Comparison of ENCODE assay signal across 8 mouse cellular contexts in the genomic region with DNA sequence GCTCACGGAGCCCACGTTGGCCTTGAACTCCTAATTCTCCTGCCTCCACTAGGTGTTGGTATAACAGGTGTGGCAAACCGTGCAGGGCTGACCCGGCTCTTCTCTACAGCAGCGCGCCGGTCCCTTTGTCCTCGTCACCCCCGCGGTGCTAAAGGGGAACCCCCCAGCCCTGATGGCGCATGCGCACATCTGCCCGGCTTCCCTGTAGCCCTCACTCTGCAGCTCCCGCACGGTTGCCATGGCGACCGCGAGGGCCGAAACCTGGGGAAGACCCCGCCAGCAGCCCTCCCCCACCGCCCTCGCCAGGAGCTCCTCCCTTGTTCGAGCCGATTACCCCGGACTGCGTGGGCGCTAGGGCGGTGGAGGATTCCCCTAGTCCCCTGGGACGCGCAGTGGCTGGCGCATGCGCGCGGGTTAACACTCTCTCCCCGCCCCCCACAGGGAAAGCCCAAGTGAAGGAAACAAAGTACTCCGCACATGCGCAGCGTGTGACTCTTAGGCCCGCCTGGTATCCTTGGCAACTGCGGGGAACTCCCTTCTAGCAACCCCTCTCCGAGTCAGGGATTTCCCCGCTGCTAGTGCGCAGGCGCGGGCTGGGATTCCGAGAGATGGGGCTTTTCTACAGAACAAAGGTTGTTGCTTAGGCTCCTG. TPM values are rescaled to one million over a fixed set of nuclear protein-coding genes. Genes with fewer than 3 reads are reported as not detected.
DNase-seq lines count a peak whose midpoint lies in the region; ATAC-seq lines count a peak whose summit lies in the region.

No protein-coding gene starts in this region.

- H3K9ac ChIP-seq in hindbrain, embryonic 13.5 days, result peak overlapping the region; percentile 88

- no peaks in the 10 kb centered on the region for H3K9me3 ChIP-seq in hindbrain, embryonic 13.5 days

- 0 out of 2 replicates have a peak, but pooled peaks cover 7% of the 10 kb centered on the region for H3K27me3 ChIP-seq in hindbrain, embryonic 13.5 days

- H3K27ac ChIP-seq in hindbrain, embryonic 13.5 days, result peak overlapping the region; percentile 99

- peak overlapping the region; percentile 58 for H3K4me3 ChIP-seq in hindbrain, embryonic 13.5 days

- peaks cover 10% of the 10 kb centered on the region; the same call in 1 of the 2 replicates for H3K36me3 ChIP-seq in hindbrain, embryonic 13.5 days

- peak overlapping the region; percentile 96 for H3K4me2 ChIP-seq in hindbrain, embryonic 13.5 days

- H3K4me1 ChIP-seq in hindbrain, embryonic 13.5 days (replicated peaks), result peaks cover 73% of the 10 kb centered on the region

- DNase-seq in NIH3T3 (ENCODE audit: low read depth), result peak; percentile 100
- DNase-seq in cerebellum, postnatal 10 days, result peak; percentile 100
- DNase-seq in frontal cortex, postnatal 14 days (ENCODE audit: low spot score in 2 of 2), result peak; percentile 99
- peak; percentile 98 to 99 for DNase-seq in layer of hippocampus, postnatal 25 days (ENCODE audit: extremely low spot score in 1 of 2, low spot score in 1 of 2)
- peak; percentile 99 for DNase-seq in lung, postnatal 25 days (ENCODE audit: low spot score)
- DNase-seq in retina, embryonic 14.5 days (ENCODE audit: low spot score), result peak; percentile 100
- DNase-seq in thymus, postnatal 4 days, result peak; percentile 98

- under 1% methylated on average over 45 of the region's 46 CpGs for WGBS in hindbrain, embryonic 13.5 days

- peak; percentile 85 for ATAC-seq in hindbrain, embryonic 13.5 days (ENCODE audit: low FRiP score)

RNA-seq across cellular contexts. Expression of gene Kcnn1, which starts 2.4 kb away (rescaled TPM):
- polyA plus RNA-seq in hindbrain, embryonic 13.5 days (2015; fragmentation: Nextera tagmentation; extraction: Ambion mirVana), result 13.3 and 17.7 TPM in 2 replicates
- total RNA-seq in layer of hippocampus, postnatal 25 days (2021), result 10 to 100 TPM; 19.4 to 22.4 TPM

RNA-seq across cellular contexts. Expression of gene Ccdc124, which starts 8.3 kb away (rescaled TPM):
- 157 and 162 TPM in 2 replicates for polyA plus RNA-seq in hindbrain, embryonic 13.5 days (2015; fragmentation: Nextera tagmentation; extraction: Ambion mirVana)
- 10 to 100 TPM; 92.7 to 95.6 TPM for total RNA-seq in layer of hippocampus, postnatal 25 days (2021)

RNA-seq across cellular contexts. Expression of gene Arrdc2, which starts 26.0 kb away (rescaled TPM):
- 7.6 and 8.1 TPM in 2 replicates for polyA plus RNA-seq in hindbrain, embryonic 13.5 days (2015; fragmentation: Nextera tagmentation; extraction: Ambion mirVana)
- 10 to 100 TPM; 15.0 to 18.7 TPM for total RNA-seq in layer of hippocampus, postnatal 25 days (2021)

RNA-seq across cellular contexts. Expression of gene Slc5a5, which starts 27.1 kb away (rescaled TPM):
- polyA plus RNA-seq in hindbrain, embryonic 13.5 days (2015; fragmentation: Nextera tagmentation; extraction: Ambion mirVana), result 0.61 and 0.95 TPM in 2 replicates
- 10 to 100 TPM in 1 of 2 experiments, 1 to 10 TPM in 1; 6.9 to 10.5 TPM for total RNA-seq in layer of hippocampus, postnatal 25 days (2021)

RNA-seq across cellular contexts. Expression of gene Rpl18a, which starts 31.7 kb away (rescaled TPM):
- 2,665 and 2,711 TPM in 2 replicates for polyA plus RNA-seq in hindbrain, embryonic 13.5 days (2015; fragmentation: Nextera tagmentation; extraction: Ambion mirVana)
- total RNA-seq in layer of hippocampus, postnatal 25 days (2021), result 100 to 1,000 TPM; 634 to 770 TPM

Comparison
In these comparisons a context has a peak if more than half of its experiments do, and no peak if none do; other contexts are left out.
1. Peak in every context shown above with its lines: DNase-seq, ATAC-seq, H3K4me3 ChIP-seq and H3K27ac ChIP-seq.